Mouse (Mus musculus) WW6 (cell line): ENCODE data around the gene Rap2a.

Experiments used
- DNase-seq: peaks from one replicate; pipeline ENCODE4 v3.0.0-alpha.2; 2013; ENCODE audit warnings: low read depth, low spot score

Rap2a gene

DNA sequence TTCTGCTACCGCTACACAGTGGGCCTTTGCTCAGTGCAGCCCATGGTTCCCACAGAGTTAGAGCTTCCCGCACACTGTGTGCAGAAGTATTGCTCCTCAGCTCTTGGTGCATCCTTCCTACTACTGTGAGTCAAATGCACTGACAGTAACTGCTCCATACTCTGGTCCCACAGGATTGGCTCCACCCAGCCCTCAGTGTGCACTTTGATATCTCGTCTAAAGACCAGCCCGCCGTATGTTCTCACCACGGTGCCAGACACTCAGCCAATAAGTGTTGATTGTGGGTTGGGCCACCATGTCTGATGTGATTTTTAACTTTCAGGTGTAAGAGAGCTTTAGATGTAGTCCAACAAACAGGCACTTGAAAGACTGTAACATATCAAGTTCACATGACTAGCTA lies 21.4 kb downstream of the Rap2a start:
- no peak for DNase-seq

DNA sequence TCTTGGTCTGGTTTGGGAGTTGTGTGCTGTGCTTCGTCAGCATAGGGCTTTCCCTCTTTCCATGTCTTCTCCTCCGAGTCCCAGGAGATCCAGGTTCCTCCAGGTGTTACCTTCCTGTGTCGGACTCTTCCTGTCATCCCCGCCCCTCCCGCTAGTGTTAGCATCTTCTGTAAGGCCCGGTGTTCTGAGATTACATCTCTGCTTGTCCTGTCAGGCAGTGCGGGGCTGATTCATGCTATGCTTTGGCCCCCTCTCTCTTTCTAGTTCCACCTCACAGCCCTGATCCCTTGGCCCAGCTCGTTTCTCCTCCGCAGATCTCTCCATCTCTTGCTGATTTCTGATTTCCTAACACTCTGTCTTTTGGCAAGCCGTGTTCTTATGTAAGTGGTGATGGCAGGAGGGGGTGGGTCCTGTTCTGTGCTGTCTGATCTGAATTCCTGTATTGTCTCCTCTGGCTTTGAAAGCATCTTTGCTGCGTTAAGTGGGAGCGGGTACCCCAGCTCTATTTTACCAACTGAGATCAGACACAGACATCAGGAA lies 21.8 kb downstream of the Rap2a start:
- DNase-seq: no peak

DNA sequence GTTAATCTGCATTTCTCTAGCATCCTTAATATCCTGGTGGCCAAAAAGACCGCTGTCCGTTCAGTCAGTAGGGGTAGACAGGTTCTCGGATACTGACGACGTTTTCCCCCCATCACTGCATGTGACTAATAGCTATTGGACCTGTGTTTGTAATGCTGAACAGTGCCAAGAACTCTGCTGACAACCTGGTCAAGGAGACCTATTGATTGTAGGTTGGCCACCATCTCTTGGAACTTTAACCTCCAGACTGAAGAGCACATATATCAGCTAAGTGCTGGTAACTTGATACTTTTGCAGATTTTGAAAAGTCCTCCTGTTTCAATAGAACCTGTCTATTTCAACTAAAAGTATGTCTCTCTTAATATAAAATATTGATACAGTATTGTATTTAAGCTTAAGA lies 22.5 kb downstream of the Rap2a start:
- no peak for DNase-seq

DNA sequence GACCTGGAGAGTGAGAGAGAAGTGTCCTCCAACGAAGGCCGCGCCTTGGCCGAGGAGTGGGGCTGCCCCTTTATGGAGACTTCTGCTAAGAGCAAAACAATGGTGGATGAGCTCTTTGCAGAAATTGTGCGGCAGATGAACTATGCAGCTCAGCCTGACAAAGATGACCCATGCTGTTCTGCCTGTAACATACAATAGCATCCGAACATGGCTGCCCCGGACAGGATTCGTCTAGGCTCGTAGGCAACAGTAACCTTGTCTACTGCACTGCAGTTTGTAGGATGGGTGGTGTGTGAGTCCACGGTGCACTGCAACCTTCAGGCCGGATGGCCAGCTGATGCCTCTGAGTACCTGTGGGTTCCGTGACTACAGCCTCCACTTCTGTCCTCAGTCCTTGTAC lies 25.4 kb downstream of the Rap2a start:
- no peak for DNase-seq

DNA sequence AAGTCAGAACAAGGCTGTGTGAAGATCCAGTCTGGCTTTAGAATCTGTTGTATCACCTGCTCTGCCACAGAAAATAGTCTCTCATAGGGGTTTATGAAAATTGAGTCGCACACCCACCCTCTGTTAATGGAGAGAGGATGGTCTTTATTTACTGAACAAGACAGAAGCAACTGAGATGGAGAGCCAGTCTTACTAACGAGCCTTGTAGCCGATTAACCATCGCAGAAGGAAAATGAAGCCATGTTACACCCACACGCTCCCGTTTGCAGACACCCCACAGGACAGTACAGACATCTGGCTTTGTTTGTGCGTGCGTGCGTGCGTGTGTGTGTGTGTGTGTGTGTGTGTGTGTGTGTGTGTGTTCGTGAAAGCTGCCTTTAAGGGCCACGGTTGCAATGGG lies 26.2 kb downstream of the Rap2a start:
- no peak for DNase-seq

DNA sequence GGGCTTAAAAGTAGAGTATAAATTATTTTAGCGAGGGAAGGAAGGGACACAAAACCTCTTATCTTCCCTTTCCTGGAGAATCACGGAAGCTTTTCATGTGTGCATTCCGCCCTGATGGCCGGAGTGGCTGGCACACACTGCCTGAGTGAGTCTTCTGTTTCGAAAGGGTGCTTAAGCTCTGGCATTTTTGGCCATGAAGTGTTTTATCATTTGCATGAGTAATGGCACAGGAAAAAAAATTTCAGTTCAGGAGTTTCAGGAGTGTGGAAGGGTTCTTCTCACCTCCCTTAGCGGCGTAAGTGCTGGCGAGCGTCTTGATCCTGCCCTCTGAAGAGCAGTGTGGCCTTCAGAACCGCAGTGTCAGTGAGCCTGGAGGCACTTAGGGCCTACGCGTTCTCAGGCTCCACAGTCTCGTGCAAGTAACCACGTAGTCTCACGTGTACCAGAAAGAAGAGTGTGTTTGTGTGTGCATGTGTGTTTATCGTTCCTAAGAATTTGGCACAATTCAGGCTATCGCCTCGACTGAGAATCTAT lies 26.8 kb downstream of the Rap2a start:
- no peak for DNase-seq

DNA sequence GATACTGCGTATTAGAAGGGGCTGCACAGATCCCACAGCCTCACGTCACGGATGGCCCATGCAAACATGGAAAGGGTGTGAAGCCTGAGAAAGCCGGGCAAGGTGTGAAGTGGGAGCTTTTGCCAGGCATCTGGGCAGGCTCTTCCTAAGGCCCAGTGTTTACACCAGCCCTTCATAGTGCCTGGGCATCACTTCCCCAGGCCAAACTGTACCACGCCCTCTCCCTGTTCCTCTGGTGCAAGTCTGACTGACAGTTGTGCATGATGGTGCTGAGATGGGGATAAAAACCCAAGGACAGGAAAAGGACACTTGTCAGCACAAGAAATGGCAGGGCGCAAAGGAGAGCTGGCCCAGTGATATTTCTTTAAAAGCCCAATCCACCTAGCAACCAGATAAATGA lies 27.7 kb downstream of the Rap2a start:
- DNase-seq: no peak

DNA sequence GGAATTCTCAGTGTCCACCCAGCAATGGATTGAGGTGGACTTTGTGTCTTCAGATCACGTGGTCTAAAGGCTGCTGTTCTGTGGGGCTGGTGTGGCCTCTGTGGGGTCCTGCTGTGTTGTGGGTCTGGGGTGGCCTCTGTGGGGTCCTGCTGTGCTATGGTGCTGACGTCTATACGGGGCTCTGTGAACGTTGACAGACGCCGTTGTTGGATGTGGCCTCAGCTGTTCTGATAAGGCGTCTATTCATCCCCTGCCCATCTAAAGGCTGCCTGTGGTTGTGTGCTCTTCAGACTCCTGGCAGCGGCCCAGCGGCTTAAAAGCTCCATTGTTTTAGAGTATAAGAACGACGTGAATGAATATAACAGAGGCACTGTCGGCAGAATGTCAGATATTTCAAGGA lies 29.3 kb downstream of the Rap2a start:
- DNase-seq: no peak

DNA sequence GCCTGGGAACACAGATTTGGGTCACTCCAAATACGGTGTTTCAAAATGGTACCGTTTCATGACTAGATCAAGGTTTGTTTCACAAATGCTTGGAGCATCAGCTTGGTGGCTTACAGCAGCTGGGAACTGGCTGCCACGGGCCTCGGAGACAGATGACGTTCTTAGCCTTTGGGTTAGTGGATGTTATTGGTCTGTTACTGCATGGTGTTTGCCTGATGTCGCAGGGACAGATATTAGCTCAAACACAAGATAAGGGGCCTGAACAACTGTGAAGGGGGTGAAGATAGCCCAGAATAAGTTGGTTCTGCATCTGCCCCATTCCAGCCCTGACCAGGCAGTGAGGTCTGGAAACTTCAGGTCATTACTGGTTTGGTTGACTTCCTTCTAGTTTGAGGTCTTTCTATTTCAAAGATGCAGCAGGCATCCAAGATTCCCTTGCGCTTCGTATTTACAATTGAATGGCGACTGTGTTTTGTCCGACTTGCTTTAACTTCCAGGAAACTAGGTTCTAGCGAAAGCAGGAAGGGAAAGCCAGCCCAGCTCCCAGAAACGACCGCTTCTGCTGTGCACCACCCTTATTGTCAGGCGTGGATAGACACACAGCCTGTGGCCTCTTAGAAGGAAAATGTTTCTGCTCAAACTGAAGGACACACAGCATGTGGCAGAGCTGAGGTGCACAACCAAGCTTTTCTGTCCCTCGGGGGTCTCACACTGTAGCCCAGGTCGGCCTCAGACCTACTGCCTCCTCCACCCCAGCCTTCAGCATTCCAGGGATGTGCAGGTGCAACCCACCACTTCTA lies 30.5 kb downstream of the Rap2a start:
- no peak for DNase-seq

DNA sequence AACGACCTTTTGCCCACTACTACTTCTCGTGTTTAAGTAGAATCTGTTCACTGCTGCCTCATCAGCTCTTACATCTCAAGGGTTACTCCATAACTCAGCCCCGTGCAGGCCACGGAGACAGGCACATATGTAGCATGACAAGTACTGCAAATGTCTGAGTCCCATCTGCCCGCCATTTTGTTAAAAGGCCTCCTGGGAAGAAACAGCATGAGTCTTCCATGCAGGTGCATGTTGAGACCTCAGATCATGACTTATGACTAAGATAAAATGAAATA lies 31.1 kb downstream of the Rap2a start:
- no peak for DNase-seq

DNA sequence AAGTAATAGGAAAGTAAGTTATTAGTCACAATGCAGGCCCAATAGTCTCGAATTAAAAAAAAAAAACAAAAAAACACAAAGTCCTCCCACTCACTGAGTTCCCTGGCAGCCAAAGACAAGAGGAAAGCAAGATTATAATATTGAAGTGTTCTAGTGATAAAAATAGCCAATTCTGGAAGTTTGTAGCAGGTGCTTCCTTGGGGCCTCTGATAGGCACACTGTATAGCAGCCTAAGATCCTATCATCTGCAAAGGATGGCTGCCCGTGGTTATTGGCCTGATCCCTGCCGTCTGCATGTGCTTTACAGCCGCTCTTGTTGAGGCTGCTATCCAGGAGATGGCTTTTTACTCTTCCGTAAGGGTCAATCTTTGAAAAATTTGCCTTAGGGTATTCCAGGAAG lies 33.6 kb downstream of the Rap2a start:
- DNase-seq: no peak

DNA sequence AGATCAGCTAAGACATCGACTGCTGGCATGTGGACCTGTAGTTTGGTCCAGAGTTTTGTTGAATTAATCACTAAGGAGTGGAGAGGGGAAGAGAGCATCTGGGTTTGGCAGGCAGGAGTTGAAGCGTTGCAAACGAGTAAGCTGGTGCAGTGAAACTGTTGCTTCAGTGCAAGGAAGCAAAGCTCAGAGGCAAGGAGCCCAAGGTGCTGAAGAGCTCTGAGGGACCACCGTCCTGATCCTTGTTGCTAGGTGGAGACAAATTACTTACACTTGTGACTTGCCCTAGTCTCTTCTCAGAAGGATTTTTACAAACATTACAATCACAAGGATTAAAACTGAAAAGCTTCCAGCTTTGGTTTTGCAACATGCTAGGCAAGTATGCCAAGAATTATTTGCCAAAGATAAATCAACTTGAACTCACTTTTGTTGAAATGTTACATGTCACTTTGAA lies 36.6 kb downstream of the Rap2a start:
- no peak for DNase-seq

DNA sequence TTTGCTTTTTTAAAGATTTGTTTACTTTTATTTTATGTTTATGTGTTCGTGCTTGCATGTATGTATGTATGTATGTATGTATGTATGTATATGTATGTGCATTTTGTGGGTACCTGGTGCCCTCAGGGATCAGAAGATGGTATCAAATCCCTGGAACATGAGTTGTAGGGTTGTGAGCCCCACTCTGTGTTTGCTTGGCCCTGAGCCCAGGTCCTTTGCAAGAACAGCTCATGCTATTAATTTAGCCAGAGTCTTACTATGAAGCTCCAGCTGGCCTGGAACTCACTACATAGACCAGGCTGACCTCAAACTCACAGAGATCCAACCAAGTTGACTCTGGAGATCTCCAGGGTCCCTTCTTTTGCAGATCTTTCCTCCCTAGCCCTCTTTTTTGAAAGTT lies 37.1 kb downstream of the Rap2a start:
- DNase-seq: no peak

DNA sequence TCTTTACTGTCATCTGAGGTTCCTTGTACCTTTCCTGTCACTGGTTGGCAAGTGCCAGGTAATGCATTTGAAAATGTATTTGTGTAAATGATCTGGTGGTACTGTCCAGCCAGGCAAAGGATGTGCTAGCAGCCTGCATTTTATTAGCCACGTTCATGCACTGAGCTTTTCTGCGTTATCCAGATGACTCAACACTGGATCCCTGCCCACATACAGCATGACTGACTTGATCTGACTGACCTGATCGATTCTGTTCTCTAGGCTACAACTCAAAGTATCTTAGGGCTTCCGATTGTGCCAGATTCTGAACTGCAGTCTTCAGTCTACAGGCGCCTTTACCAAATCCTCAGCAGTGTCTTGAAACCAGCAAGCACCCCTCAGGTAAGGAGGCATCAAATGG lies 40.5 kb downstream of the Rap2a start:
- DNase-seq: no peak

DNA sequence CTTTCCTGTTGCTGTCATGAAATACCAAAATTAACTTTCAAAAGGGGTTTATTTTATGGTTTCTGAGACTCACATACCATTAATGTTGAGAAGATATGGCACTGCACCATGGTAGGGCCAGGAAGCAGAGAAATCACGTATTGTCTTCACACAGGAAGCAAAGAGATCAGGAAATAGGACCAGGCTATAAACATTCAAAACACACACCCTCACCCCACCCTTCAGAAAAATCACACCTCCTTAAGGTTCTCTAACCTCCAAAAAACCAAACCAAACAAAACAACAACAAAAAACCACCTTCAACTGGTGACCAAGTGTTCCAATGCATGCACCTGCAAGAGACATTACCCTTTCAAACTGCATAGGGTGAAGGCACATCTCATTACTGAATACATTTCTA lies 41.7 kb downstream of the Rap2a start:
- DNase-seq: no peak

DNA sequence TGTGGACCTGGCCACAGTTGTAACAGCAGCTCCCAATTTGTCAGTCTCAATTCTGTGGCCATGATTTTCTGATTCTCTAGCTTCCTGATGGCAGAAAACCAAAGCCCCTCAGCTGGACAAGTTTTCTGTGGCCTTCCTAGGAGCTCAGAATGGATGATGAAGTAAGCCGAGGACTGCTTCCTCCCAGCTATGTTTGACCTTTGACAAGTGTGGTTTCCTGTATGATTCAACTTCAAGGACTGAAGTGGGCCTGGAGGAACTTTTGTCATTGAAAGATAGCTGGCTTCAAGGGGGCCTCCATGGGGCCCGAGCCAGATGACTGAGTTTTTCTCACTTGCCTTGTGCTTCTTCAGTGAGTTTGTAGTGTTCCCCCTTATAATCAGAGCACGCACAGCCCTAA lies 42.6 kb downstream of the Rap2a start:
- DNase-seq: no peak

DNA sequence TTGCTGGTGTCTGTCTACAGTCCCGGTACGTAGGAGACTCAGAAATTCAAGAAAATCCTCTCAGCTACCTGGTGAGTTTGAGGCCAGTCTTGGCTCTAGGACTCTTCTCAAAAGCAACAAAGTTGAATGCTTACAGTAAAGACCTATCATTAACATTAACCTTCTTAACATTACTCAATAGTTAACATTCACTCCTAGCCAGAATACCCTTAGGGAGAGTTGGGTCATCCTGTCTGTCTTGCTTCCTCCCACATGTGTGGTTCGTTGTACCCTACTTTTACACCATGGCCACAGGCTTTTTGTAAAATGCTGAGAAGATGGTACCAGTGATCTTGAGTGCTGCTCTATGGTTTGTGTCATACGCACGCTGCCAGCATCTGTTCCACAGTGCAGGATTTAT lies 45.1 kb downstream of the Rap2a start:
- DNase-seq: no peak

DNA sequence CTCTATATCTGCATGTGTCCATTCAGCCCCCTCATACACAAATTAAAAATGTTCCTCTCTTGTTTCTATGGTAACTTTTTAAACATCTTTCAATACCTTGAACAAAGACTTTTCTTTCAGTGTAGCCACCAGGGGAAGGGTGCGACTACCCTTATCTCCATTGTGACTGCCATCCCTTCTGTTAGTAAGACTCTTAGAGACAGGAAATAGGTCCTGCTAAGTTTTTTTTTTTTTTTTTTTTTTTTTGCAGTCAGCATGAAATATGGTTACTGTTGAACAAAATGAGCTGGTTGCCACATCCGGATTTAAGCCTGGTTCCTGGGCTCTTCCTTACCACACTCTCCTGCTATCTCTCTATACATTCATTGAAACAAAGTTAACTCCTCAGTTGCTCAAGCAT lies 47.4 kb downstream of the Rap2a start:
- DNase-seq: no peak

DNA sequence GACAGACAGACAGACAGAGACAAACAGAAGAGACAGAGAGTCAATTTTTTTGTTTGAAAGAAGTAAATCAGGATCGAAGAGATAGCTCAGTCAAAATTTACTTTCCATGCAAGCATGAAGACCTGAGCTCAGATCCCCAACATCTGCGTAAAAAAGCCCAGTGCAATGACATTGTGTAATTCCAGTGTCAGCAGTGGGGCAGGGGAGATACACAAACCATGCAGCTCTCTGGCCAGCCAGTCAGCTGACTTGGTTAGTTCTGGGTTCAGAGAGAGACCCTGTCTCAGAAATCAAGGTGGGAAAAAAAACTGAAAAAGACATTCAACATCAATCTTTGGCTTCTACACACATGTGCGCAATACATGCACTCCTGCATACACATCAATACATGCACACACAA lies 55.1 kb downstream of the Rap2a start:
- no peak for DNase-seq

DNA sequence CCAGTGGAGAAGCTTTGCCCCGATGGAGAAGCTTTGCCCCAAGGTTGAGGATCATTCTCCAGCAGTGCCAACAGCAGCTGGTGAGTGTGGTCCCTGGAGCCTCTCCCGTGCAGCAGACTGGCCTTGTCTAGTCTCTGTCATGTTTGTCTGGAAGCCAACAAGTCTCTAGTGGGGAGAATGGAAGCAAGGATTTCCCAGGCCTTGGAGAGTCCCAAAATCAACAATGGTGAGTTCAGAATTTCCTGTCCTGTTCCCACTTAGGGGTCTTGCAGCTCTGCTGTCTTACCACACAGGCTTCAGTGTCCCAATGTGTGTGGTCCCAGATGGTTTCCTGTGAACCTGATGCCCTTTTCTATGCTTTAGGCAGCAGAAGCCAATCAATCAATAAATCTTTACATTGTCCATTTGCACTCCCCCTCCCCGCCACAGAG lies 56.6 kb downstream of the Rap2a start:
- no peak for DNase-seq

DNA sequence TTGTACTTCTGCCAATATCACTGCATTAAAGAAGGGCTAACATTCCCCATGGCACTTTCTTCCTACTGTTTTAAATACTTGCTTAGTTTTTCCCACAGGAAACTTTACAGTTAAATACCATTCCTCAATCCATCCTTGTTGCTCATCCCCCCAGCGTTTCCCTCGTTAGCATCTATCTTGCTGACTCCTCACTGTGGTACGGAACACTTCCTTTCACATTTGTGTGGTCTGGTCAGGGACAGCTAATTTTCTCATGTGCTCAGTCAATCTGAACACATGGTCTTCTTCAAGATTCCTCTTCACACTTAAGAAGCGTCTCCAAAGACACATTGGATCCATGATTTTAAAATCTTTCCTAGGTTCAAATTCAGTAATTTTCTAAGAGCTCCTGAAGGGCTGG lies 57.2 kb downstream of the Rap2a start:
- DNase-seq: no peak

DNA sequence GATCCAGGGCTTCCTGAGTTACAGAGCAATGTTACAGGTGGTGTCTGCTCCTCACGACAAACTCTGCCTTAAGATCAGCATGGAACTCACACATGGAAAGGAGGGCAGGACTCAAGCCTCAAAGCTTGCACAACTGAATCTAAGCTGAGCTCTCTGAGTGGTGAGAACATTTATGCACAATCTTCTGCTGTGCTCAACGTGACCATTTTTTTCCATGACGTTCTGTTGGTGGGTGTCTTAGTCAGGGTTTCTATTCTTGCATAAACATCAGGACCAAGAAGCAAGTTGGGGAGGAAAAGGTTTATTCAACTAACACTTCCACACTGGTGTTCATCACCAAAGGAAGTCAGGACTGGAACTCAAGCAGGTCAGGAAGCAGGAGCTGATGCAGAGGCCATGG lies 57.7 kb downstream of the Rap2a start:
- no peak for DNase-seq

DNA sequence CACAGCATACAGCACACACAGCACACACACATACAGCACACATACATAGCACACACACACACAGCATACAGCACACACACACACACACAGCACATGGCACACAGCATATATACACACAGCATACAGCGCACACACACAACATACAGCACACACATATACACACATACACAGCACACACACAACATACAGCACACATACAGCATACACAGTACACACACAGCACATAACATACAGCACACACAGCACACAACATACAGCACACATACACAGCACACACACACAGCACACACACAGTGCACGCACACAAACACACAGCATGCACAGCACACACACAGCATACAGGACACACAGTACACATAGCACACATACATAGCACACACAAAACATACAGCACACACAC lies 60.9 kb downstream of the Rap2a start:
- no peak for DNase-seq

DNA sequence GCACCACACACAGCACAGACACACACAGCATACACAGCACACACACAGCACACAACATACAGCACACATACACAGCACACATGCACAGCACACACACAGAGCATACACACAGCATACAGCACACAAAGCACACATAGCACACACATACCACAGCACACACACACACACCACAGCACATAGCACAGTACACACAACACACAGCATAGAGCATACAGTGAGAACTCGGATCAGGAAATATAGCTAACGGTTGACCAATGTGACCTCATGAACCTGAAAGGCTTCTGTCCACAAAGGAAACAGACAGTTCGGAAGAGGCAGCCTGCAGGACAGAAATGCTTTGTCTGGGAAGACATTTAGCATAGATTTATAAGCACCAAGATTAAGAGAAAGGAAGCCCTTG lies 61.4 kb downstream of the Rap2a start:
- no peak for DNase-seq
